Mouse (Mus musculus) cerebellum, adult 18-20 months (tissue): ENCODE measurements around the gene Itpk1.

Experiments
- DNase-seq, 2 experiments: peaks; one replicate each; pipeline ENCODE4 v3.0.0; 2021

Itpk1 gene

DNA sequence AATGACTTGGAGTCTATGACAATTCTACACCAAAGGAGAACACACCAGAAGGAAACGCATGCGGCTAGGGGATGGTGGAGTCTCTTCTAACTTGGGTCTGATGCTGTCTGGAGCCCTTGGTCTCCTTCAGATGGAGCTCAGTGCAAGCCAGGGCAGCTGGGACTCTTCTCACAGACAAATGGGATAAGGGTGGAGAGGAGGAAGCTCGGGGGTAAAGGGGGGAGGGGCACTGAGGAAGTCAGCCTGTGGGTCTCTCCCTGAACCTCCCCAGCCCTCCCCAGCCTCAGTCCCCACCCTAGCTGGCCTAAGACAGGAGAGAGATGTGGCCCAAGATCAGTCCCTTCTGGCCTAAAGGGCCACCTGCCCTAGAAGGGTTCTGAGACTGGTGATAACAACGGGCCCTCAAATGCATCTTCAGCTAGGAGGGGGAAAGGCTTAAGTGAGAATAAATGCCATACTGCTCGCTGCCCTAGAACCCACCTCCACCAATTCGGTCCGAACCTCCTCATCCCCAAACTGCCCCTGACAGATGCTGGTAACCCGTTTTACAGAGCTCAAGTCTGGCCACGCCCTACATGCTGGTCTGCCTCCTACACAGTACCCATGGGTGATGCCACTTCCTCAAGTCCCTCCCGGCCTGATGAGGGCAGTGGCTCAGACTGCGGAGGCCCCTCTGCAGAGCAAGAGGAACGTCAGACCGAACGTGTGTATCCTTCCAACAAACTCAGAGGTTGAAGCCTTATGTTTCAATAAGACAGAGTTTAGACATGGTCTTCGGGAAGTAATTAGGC is 14.8 kb downstream of the Itpk1 start:
- DNase-seq, result no peak

DNA sequence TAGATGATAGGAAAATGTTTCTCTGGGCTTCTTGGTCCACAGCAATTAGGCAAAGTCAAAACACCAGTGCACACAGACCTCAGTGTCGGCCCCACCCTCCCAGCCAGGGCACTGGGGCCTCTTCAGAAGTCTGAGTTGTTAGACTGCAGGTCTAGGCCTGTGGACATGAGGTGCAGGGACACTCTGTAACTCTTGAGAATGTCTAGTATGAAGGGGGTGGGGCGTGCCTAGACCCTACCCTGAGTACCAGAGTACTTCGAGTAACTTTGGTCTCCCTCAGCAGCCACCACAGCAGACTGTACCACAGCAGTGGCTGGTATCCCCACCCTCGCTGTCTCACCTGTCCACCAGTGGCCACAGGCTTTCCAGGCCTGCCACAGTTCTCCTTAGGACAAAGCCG is 18.4 kb downstream of the Itpk1 start:
- no peak for DNase-seq

- no peak for DNase-seq
Measured at GRCm38 (mm10) chr12:102685523-102685931, 19.2 kb downstream of the Itpk1 start.

DNA sequence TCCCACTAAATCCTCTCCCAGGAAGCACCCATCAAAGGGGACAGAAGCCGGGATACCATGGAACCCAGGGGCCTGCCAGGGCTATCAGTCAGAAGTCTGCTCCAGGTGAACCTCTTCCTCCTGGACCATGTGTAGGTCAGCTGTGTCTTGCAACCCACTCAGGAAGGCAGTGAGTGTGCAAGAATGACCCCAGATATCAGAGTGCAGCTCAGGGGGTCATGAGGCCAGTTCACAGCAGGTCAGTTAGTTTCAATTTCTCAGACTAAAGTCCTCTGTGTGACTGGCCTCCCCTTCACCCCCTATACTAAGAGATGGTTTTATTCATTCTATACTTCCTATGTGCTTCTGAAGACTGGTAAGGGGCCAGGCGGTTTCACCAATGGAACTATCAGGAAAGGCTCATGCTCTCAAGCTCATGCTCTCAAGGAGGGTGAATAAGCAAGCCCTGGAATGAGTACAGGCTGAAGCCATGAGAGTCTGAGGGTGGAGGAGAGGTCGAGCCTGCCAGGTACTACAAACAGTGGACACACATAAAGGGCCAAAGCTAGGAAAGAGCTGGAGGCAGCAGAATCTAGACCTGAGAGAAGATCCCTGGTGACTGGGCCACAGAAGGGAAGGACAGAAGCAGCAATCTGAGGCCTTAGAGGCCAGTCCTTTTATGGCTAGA is 19.9 kb downstream of the Itpk1 start:
- DNase-seq, result no peak

DNA sequence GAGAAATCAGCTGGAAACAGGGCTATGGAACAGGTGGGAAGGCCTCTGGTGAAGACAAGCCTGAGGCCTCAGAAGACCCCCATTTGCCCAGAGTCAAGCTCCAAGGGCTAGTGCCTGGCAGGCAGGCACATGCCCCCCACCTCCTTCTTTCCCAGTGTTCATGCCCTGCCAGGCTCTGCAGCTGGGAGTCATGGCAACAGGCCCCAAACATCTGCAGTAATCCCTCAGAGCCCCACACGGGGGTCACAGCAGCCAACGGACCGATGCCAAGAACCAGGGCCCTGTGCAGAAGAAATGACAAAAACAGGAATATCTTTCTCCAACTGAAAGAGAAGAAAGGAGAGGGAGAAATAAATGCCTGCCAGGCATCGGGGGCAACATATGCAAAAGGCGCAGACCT is 20.8 kb downstream of the Itpk1 start:
- no peak for DNase-seq

GRCm38 (mm10) chr12:102683438-102683837 is 21.3 kb downstream of the Itpk1 start:
- no peak for DNase-seq

DNA sequence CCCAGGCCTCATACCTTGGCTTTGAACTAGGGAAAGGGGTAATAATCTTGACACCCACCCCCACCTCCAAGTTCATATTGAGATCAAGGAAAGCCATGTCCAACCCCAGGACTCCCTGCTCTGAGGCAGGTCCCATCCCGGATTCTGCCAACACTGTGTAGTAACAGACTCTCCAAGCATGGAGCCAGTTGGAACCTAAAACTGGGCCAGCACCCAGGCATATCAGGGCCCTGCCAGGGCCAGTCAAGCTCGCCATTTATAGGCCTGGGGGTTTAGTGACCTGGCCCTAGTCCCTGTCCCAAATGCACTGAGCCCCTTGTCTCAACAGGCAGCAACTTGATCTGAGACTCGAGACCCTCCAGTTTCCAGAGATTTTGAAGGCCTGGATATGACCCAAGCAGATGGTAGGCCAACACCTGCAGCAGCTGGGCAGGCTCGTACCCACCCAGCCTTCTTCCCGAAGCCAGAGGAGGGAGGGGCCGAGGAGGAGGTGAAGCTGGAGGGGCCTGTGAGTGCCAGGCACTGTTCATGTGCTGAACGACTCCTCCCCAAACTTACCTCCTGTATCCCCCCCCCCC is 21.9 kb downstream of the Itpk1 start:
- peak in 1 of 2 experiments; percentile 53 for DNase-seq

DNA sequence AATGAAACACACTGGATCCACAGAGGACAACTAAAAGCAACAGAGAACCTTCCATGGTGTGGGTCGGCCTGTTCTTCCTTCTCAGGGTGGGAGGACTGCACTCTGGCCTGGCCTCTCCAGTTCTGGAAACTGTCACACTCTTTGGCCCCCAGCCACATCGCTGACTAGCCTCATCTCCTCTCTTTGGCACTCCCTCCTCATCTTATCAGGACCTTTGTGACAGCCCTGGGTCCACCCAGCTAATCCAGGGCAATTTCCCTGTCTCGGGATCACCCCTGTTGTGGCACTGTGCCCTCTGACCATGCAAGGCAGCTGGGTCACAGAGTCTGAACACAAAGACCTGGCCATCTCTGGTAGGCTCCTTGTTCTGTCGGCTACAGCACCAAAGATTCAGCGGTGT is 22.6 kb downstream of the Itpk1 start:
- DNase-seq, result no peak

DNA sequence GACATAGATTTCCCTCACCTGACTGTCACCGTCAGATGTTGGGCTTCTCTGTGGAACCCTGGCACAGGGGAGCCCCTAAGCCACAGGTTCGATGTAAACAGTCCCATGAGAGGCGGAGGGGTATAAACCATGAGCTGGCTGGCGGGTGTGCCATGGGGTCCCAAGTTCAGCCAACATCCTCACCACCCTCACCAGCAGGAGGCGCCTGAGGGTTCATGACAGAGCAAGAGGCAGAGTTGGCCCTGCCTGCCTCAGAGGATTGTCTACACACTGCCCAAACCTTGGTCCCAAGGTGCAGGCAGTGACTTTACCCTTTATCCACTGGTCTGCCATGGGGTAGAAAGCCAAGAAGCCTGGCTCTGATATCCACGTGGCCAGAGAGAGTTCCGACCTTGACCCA is 23.1 kb downstream of the Itpk1 start:
- no peak for DNase-seq

- no peak for DNase-seq
Measured at GRCm38 (mm10) chr12:102678820-102679219, 25.9 kb downstream of the Itpk1 start.

- no peak for DNase-seq
Measured at GRCm38 (mm10) chr12:102677089-102677488, 27.6 kb downstream of the Itpk1 start.

GRCm38 (mm10) chr12:102674556-102674955 is 30.2 kb downstream of the Itpk1 start:
- no peak for DNase-seq

- DNase-seq, result no peak
Measured at GRCm38 (mm10) chr12:102674123-102674522, 30.6 kb downstream of the Itpk1 start.

DNA sequence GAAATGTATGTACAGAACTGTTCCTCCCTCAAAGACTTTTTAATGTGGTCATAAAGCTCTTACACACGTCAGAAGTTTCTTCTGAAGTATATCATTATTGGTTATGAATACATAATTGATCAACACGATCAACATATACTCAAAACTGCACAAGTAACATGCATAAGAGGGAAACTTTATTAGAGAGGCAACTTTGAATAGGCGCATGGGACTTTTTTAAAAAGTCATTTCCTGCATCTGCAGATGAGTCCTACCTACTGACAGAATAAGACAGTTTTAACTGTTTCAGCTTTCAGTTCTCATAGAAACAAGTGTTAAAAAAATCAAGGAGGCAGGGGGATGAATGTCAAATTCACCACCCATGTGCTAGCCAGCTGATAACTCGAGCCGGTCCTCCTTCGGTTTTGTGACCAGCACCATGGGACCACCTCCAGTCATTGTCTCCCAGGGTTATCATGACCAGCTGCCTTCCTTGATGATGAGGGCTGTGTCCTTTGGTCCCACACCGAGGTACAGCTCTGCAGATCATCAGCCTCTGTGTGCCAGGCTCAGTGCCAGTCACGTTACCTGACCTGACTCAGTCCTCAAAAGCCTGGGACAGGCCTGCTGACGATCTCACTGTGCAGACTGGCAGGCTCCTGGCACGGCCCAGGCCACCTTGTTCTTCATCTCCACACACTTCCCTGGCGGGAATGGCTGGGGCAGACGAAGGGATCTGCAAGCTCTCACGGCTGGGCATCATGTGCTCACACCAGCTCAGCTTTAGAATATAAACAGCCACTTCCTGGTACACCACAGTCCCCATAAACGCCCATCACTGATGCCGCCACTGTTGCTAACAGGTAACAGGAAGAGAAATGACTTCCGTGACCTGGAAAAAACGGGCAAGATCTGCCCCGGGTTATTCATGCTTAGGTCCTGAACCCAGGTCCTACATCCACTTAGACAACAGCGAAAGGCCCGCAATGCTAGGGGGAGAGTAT is 31.6 kb downstream of the Itpk1 start:
- DNase-seq, result peak; percentile 68 to 73

GRCm38 (mm10) chr12:102672176-102672575 is 32.6 kb downstream of the Itpk1 start:
- DNase-seq, result no peak

DNA sequence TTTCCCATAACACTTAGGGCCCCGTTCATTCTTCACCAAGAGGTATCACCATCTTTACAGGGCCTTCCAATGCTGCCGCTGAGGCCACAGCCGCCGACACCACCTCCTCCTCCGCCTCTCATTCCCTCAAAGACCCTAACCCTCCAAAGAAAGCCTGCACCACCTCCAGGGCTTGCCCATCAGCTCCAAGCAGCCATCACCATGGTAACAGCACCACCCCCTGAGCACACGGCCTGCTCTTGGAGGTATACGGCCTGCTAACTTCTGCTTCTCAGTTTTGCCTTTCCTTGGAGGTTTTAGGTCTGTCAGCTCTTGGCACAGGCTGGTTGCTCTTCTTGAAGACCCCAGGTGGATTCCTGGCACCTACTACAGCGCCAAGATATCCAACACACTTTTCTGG is 33.9 kb downstream of the Itpk1 start:
- no peak for DNase-seq

GRCm38 (mm10) chr12:102665465-102666202 is 39.1 kb downstream of the Itpk1 start:
- no peak for DNase-seq

GRCm38 (mm10) chr12:102664052-102664448 is 40.7 kb downstream of the Itpk1 start:
- no peak for DNase-seq

GRCm38 (mm10) chr12:102663349-102664051 is 41.2 kb downstream of the Itpk1 start:
- no peak for DNase-seq

DNA sequence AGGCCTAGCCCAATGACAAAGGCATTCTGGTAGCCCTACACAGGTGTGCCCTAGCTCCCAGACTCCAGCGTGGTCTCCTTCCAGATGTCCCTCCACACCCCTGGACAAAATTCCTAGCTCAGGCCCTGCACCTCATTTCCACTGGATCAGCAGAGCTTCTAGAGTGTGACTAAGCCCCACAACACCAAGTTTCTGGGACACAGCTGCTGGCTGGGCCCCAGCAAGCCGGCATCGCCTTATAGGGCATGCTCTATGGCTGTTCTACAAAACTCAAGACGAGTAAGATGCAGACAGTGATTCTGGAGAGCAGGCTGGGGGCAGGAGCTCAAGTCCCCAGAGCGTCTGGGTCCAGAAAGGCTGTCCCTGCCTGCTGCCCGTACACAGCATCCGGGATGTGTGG is 43.0 kb downstream of the Itpk1 start:
- DNase-seq, result no peak

GRCm38 (mm10) chr12:102660906-102661651 is 43.7 kb downstream of the Itpk1 start:
- DNase-seq, result peak; percentile 87 to 90
